Mouse (Mus musculus) hindbrain, embryonic 13.5 days (tissue): ENCODE measurements around the gene Slc38a8. TPM values are rescaled to one million over a fixed set of nuclear protein-coding genes. Genes with fewer than 3 reads are reported as not detected.

ENCODE experiments used
- ATAC-seq: fragments of 200-750 bp; cut with Nextera tagmentation; 2 replicates; pipeline ENCODE4 v1.8.0; 2017; ENCODE audit warnings: moderate TSS enrichment; ENCODE audit not compliant: low FRiP score
- H3K27ac ChIP-seq: fragments of 300-500 bp; sonication (generic); 2 replicates; pipeline ENCODE4 v1.5.1; 2015; ENCODE audit warnings: inconsistent platforms, mild to moderate bottlenecking, moderate library complexity
- H3K27me3 ChIP-seq: fragments of 300-500 bp; sonication (generic); 2 replicates; pipeline ENCODE4 v1.6.1; 2015; ENCODE audit warnings: mild to moderate bottlenecking, inconsistent platforms
- H3K36me3 ChIP-seq: fragments of 300-500 bp; sonication (generic); 2 replicates; pipeline ENCODE4 v1.6.1; 2015; ENCODE audit warnings: mild to moderate bottlenecking, inconsistent platforms
- H3K4me1 ChIP-seq: fragments of 300-500 bp; sonication (generic); replicated peaks from 2 replicates; pipeline ENCODE4 v1.6.1; 2015; ENCODE audit warnings: inconsistent platforms
- H3K4me2 ChIP-seq: fragments of 300-500 bp; sonication (generic); 2 replicates; pipeline ENCODE4 v1.6.1; 2015; ENCODE audit warnings: inconsistent platforms, mild to moderate bottlenecking, moderate library complexity
- H3K4me3 ChIP-seq: fragments of 300-500 bp; sonication (generic); 2 replicates; pipeline ENCODE4 v1.5.1; 2015; ENCODE audit warnings: mild to moderate bottlenecking, inconsistent platforms
- H3K9ac ChIP-seq: fragments of 300-500 bp; sonication (generic); 2 replicates; pipeline ENCODE4 v1.6.1; 2015; ENCODE audit warnings: mild to moderate bottlenecking, inconsistent platforms
- H3K9me3 ChIP-seq: fragments of 300-500 bp; sonication (generic); 2 replicates; pipeline ENCODE4 v1.6.1; 2016; ENCODE audit warnings: inconsistent platforms
- WGBS: fragments of 180-500 bp; shearing (Covaris S2); methylation state at CpG from one replicate; pipeline ENCODE4 v1.1.7; 2015; 5-methylcytosine and 5-hydroxymethylcytosine counted together
- polyA plus RNA-seq: library from polyadenylated mRNA; unstranded; fragments of >200 nt; fragmentation: Nextera tagmentation; extraction: Ambion mirVana; gene quantifications from 2 replicates; pipeline ENCODE4 v1.2.1, GENCODE M21; 2015

Gene Slc38a8
- polyA plus RNA-seq, 1 experiment from 2014 or later: not detected

GRCm38 (mm10) chr8:119514940-119515339, 13.4 kb upstream of the Slc38a8 start:
- no peak overlapping the region for H3K27ac ChIP-seq
- WGBS: 93% methylated on average over 3 of the region's 3 CpGs
- no peak overlapping the region for H3K4me2 ChIP-seq
- no peak for ATAC-seq
- H3K9ac ChIP-seq: no peak overlapping the region
- peaks cover 16% of the 10 kb centered on the region for H3K4me1 ChIP-seq
- no peak overlapping the region for H3K4me3 ChIP-seq
- peaks cover 98% of the 10 kb centered on the region for H3K36me3 ChIP-seq
- no peaks in the 10 kb centered on the region for H3K27me3 ChIP-seq
- H3K9me3 ChIP-seq: no peaks in the 10 kb centered on the region

- Histone ChIP-seq H3K4me2 (no peak overlapping the region), H3K4me3 (no peak overlapping the region), H3K4me1 (peaks cover 16% of the 10 kb centered on the region), H3K36me3 (peaks cover 98% of the 10 kb centered on the region), H3K27me3 (no peaks in the 10 kb centered on the region), H3K9me3 (no peaks in the 10 kb centered on the region), H3K9ac (no peak overlapping the region), H3K27ac (no peak overlapping the region)
- 96% methylated on average over 4 of the region's 4 CpGs for WGBS
- no peak for ATAC-seq
These were observed 11.9 kb upstream of the Slc38a8 start for GRCm38 (mm10) chr8:119513405-119513804.

- WGBS: 95% methylated on average over 7 of the region's 7 CpGs
- Histone ChIP-seq H3K4me1 (peaks cover 10% of the 10 kb centered on the region), H3K9me3 (no peaks in the 10 kb centered on the region), H3K4me3 (no peak overlapping the region), H3K27ac (no peak overlapping the region), H3K36me3 (peaks cover 96% of the 10 kb centered on the region), H3K4me2 (no peak overlapping the region), H3K27me3 (no peaks in the 10 kb centered on the region), H3K9ac (no peak overlapping the region)
- no peak for ATAC-seq
These were observed 10.2 kb upstream of the Slc38a8 start for GRCm38 (mm10) chr8:119511722-119512121.

- Histone ChIP-seq H3K9ac (no peak overlapping the region), H3K4me2 (no peak overlapping the region), H3K36me3 (peaks cover 98% of the 10 kb centered on the region), H3K27me3 (no peaks in the 10 kb centered on the region), H3K4me3 (no peak overlapping the region), H3K27ac (no peak overlapping the region), H3K9me3 (no peaks in the 10 kb centered on the region), H3K4me1 (peaks cover 3% of the 10 kb centered on the region; the same call in 1 of the 2 replicates)
- ATAC-seq: no peak
- WGBS: 93% methylated on average over 9 of the region's 9 CpGs
These were observed 9.0 kb upstream of the Slc38a8 start for GRCm38 (mm10) chr8:119510471-119510870.

GRCm38 (mm10) chr8:119506106-119506505, 4.6 kb upstream of the Slc38a8 start:
- Histone ChIP-seq H3K27me3 (no peaks in the 10 kb centered on the region), H3K9me3 (no peaks in the 10 kb centered on the region), H3K9ac (no peak overlapping the region), H3K4me2 (no peak overlapping the region), H3K4me1 (peaks cover 16% of the 10 kb centered on the region; the same call in 1 of the 2 replicates), H3K36me3 (peaks cover 62% of the 10 kb centered on the region), H3K4me3 (no peak overlapping the region), H3K27ac (no peak overlapping the region; the same call in 1 of the 2 replicates)
- 90% methylated on average over 8 of the region's 8 CpGs for WGBS
- ATAC-seq: no peak

- Histone ChIP-seq H3K27ac (peak overlapping the region; percentile 40; the same call in 1 of the 2 replicates), H3K4me2 (no peak overlapping the region), H3K4me3 (no peak overlapping the region), H3K36me3 (peaks cover 56% of the 10 kb centered on the region), H3K27me3 (no peaks in the 10 kb centered on the region), H3K4me1 (peaks cover 16% of the 10 kb centered on the region; the same call in 1 of the 2 replicates), H3K9me3 (no peaks in the 10 kb centered on the region), H3K9ac (no peak overlapping the region)
- no peak for ATAC-seq
- 52% methylated on average over 9 of the region's 9 CpGs for WGBS
These were observed 4.0 kb upstream of the Slc38a8 start for GRCm38 (mm10) chr8:119505488-119505887.

GRCm38 (mm10) chr8:119503191-119503767, 1.8 kb upstream of the Slc38a8 start:
- peaks cover 16% of the 10 kb centered on the region; the same call in 1 of the 2 replicates for H3K4me1 ChIP-seq
- WGBS: 48% methylated on average over 10 of the region's 10 CpGs

GRCm38 (mm10) chr8:119502111-119502510, 613 bp upstream of the Slc38a8 start:
- Histone ChIP-seq H3K9ac (no peak overlapping the region), H3K9me3 (no peaks in the 10 kb centered on the region), H3K4me2 (no peak overlapping the region), H3K4me1 (peaks cover 16% of the 10 kb centered on the region; the same call in 1 of the 2 replicates), H3K4me3 (no peak overlapping the region), H3K27me3 (no peaks in the 10 kb centered on the region), H3K27ac (no peak overlapping the region), H3K36me3 (peaks cover 22% of the 10 kb centered on the region)
- no peak for ATAC-seq
- WGBS: 68% methylated on average over 4 of the region's 4 CpGs

More at GRCm38 (mm10) chr8:119503191-119503767, 1.8 kb upstream of the Slc38a8 start:
- Histone ChIP-seq H3K9ac (no peak overlapping the region), H3K36me3 (peaks cover 33% of the 10 kb centered on the region), H3K4me3 (no peak overlapping the region), H3K27ac (no peak overlapping the region), H3K4me2 (no peak overlapping the region), H3K27me3 (no peaks in the 10 kb centered on the region), H3K9me3 (no peaks in the 10 kb centered on the region)
- ATAC-seq: no peak

- Histone ChIP-seq H3K27me3 (no peaks in the 10 kb centered on the region), H3K9me3 (no peaks in the 10 kb centered on the region), H3K36me3 (0 out of 2 replicates have a peak, but pooled peaks cover 1% of the 10 kb centered on the region), H3K4me1 (peaks cover 7% of the 10 kb centered on the region; the same call in 1 of the 2 replicates), H3K9ac (no peak overlapping the region), H3K4me3 (no peak overlapping the region), H3K4me2 (no peak overlapping the region), H3K27ac (no peak overlapping the region)
- 94% methylated on average over 2 of the region's 2 CpGs for WGBS
- no peak for ATAC-seq
These were observed 1.7 kb downstream of the Slc38a8 start for GRCm38 (mm10) chr8:119499836-119500235.

- no peak overlapping the region for H3K9ac ChIP-seq
- no peak overlapping the region for H3K4me2 ChIP-seq
- peaks cover 9% of the 10 kb centered on the region; the same call in 1 of the 2 replicates for H3K27me3 ChIP-seq
- no peaks in the 10 kb centered on the region for H3K36me3 ChIP-seq
- no peaks in the 10 kb centered on the region for H3K9me3 ChIP-seq
- no peak overlapping the region for H3K4me3 ChIP-seq
- H3K27ac ChIP-seq: no peak overlapping the region
- WGBS: 24% methylated on average over 6 of the region's 6 CpGs
- H3K4me1 ChIP-seq: peaks cover under 1% of the 10 kb centered on the region; the same call in 1 of the 2 replicates
- ATAC-seq: no peak
These were observed 4.7 kb downstream of the Slc38a8 start for GRCm38 (mm10) chr8:119496848-119497247.

- Histone ChIP-seq H3K4me1 (peaks cover 21% of the 10 kb centered on the region), H3K27ac (no peak overlapping the region), H3K4me3 (no peak overlapping the region), H3K9me3 (no peaks in the 10 kb centered on the region), H3K9ac (no peak overlapping the region), H3K4me2 (no peak overlapping the region), H3K27me3 (0 out of 2 replicates have a peak, but pooled peaks cover 9% of the 10 kb centered on the region), H3K36me3 (no peaks in the 10 kb centered on the region)
- WGBS: 83% methylated on average over 7 of the region's 7 CpGs
- no peak for ATAC-seq
These were observed 14.4 kb downstream of the Slc38a8 start for GRCm38 (mm10) chr8:119487093-119487492.

GRCm38 (mm10) chr8:119484145-119484896, 17.2 kb downstream of the Slc38a8 start:
- 85% methylated on average over 11 of the region's 11 CpGs for WGBS
- Histone ChIP-seq H3K9ac (no peak overlapping the region), H3K4me1 (0 out of 2 replicates have a peak, but pooled peaks cover 7% of the 10 kb centered on the region), H3K9me3 (no peaks in the 10 kb centered on the region), H3K4me2 (no peak overlapping the region), H3K4me3 (no peak overlapping the region), H3K36me3 (no peaks in the 10 kb centered on the region), H3K27ac (no peak overlapping the region), H3K27me3 (0 out of 2 replicates have a peak, but pooled peaks cover 5% of the 10 kb centered on the region)
- no peak for ATAC-seq
